Mouse (Mus musculus) adrenal gland, adult 18-20 months (tissue): ENCODE results near the gene Smpdl3a. TPM values are rescaled to one million over a fixed set of nuclear protein-coding genes. Genes with fewer than 3 reads are reported as not detected.

Experiments
- DNase-seq, 2 experiments: peaks; one replicate each; pipeline ENCODE4 v3.0.0; 2021 to 2022; ENCODE audit warnings: low spot score in 2 of 2
- long read RNA-seq, 2 experiments: library from polyadenylated mRNA; stranded (forward); transcript quantifications; one replicate each; pipeline ENCODE4 v2.0.0; 2021
- total RNA-seq, 2 experiments: library from RNA; stranded (reverse); gene quantifications; 1 replicate in 1 of 2; 2 replicates in 1 of 2; pipeline ENCODE4 v1.2.3; 2021

Smpdl3a gene
- total RNA-seq = 10 to 100 TPM; 38.1 to 58.5 TPM
- long read RNA-seq, experiment 1, transcript Smpdl3a-201 (8 exons, 1,961 nt) = major isoform, 34 of 36 reads
- long read RNA-seq, experiment 1, partial matches to known transcripts = 0 of 36 reads
- long read RNA-seq, experiment 1, other reads (novel, unspliced or antisense) = 2 of 36 reads
- long read RNA-seq, experiment 2, transcript Smpdl3a-201 (8 exons, 1,961 nt) = major isoform, 48 of 56 reads
- long read RNA-seq, experiment 2, partial matches to known transcripts = 4 of 56 reads
- long read RNA-seq, experiment 2, other reads (novel, unspliced or antisense) = 4 of 56 reads

DNA sequence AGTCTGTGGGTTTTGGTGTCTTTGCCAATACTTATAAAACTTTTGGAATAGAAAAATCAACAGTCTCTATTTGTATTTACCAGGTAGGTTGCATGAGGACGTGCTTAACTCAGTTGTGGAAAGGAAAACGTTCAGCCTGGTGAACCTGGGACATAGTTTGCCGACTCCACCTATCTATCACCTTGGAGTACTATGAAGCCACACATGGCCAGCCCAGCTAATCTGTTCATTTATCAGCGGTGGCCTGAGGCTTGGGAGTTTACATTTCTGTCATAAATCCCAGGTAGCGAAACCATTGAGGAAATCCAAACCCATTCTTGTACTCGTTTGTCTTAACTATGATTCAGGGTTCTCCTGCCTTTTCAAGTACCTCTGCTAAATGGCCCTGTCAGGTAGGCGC lies at the start of gene Smpdl3a:
Smpdl3a (plus strand) TSS at position 318 of the 400 bp plus-strand sequence.
- no peak for DNase-seq

DNA sequence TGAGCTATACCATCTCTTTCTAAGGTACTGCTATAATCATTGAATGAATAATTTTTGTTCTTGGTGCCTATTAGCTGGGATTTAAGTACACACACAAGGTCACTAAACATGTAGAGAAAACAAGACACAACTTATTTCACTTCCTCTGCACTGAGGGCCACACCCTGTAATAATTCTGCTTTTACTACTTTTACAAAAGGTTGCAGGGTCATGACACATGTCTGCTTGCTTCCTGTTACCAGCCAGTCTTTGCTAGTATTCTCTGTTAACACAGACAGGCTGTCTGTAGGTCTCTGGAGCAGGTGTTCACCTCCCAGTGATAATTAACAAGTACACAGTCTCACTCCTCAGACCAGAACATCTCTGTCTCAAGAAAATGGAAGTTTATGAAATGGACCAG lies 48.7 kb upstream of the Smpdl3a start:
- no peak for DNase-seq

DNA sequence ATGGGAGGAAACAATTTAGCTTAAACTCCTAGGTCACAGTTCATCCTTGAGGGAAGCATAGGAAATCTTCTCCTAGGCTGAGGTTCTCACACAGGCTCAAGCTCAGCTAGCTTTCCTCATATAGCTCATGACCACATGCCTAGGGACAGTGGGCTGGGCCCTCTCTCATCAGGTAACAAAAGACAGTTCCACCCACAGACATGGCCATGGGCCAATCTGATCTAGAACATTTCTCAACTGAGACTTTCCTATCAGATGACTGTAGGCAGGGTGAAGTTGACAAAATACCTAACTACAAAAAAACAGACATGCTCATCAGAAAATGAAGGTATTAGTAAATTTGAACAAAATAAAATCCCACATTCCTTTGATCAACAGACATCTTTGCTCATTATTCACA lies 47.0 kb upstream of the Smpdl3a start:
- no peak for DNase-seq

DNA sequence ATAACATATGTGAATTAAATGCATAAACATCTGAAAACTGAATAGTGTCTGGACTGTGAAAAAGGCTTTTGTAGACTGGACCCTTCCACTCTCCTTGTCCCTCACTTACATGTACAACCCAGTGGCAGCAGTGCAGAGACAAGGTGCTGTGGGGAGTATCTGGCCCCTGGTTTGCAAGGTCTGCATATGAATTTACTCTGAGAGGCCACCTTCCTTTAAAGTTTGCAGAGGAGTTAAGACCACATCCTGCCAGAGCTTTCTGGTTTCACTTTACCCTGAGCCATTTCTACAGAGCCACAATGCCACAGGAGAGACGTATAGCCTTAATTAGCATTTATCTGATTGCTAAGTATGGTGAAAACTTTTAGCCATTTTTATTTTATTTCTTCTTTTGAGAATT lies 40.8 kb upstream of the Smpdl3a start:
- DNase-seq = no peak

DNA sequence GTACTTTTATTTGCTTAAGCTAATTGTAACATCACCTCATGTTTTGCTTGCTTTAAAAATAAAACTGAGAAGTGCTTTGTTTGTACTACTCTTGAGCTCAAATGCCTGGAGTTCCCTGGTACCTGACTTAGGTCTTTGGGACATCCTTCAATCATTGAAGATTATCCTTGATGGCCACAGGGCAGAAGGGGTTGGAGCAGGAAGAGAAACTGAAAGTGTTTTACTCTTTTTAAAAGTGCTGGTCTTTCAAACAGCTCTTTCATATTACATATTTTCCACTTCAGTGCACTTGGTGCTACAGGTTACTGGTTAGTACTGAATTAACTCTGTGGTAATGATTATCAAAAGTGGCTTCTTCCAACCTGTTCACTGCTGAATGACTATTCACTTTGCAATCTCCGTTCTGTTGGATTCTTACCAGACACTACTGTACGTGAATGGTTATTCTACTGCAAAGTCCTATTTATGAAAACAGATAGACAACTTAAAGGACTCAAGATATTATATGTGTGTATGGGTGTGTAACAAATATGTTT lies 38.9 kb upstream of the Smpdl3a start:
- no peak for DNase-seq

DNA sequence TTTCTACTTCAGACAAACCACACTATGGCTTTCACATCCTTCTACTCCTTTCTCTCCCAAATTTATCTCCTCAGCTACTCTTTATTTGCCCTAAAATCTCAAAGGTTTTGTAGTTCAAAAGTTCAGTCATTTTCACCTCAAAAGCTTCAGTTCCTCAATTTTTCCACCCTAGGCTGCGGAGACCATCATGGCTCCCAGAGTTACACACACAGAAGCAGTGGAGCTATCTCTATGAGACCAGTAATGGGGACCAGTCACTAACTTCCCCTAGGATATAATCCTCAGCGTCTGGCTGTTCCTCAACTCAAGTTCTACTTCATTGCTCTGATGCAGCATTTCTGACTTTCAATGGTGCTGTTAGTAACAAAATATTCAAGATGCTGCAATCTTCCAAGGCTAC lies 35.1 kb upstream of the Smpdl3a start:
- no peak for DNase-seq

DNA sequence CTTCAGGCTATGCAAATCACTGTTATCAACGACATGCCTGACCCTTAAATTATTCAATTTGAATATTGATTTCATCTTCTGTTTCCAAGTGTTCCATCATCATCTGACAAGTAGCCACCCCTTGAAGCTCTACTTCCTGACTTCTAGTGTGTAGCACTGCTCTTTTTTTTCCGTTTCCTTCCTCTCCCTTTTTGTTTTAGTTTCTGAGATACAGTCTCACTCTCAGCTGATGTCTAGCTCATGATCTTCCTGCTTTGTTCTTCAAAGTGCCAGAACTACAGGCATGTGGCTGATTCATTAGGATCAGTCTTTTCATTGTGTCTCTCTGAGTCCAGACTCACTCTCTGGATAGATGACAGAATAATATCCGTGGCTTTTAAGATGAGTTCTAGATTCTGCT lies 33.4 kb upstream of the Smpdl3a start:
- DNase-seq = no peak

DNA sequence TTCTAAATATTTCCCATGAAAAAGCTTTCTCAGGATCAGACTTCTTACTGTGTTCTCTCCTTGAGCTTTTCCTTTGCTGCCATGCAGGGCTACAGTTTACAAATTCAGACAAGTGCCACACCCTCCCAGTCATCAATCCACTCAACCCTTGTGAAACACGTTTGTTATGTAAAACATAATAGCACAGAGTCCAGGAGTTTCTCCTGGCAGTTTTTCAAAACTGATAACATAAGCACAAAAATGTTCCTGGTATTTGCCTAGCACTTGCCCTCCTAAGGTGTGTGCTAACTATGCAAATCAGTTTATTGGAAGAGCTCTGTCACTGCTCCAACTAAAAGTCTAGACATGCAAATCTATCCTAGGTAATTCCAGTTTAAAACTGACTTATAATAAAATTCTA lies 31.1 kb upstream of the Smpdl3a start:
- DNase-seq = no peak

DNA sequence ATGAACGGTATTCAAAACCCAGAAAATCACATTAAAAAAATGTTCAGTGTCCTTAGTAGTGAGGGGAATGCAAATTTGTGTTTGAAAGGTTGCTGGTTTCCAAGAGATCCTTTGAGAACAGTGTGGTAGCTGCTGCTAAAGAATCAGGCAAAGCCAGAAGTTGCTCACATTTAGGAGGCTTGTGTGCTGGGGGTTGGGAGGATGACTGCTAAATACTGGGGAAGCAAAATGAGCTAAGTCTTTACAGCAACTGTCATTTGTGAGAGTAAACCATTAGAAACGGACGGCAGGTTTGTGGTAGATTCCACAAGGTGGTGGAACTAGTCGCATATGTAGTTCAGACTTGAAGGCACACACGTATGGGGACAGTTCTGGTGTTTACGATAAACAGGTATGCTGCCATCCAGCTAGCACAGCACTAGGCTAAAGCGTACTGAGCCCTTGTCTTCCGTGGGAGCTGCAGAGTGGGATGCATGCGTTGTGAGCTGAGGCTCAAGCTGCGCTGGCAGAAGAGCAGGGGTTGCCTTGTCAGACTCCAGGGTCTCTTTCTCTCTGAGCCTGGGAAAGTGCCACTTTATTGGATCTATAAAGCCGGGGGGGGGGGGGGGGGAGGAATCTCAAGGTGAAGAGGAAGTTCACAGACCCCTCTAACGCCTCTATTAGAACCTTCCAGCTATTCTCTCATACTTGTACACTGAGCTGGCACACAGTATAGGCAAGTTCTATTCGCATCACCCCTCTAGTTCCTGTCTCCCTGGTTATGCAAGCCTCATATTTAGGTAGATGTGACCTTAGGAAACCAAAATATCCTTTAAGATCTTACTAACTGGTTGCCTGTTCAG lies 10.6 kb upstream of the Smpdl3a start:
- no peak for DNase-seq

DNA sequence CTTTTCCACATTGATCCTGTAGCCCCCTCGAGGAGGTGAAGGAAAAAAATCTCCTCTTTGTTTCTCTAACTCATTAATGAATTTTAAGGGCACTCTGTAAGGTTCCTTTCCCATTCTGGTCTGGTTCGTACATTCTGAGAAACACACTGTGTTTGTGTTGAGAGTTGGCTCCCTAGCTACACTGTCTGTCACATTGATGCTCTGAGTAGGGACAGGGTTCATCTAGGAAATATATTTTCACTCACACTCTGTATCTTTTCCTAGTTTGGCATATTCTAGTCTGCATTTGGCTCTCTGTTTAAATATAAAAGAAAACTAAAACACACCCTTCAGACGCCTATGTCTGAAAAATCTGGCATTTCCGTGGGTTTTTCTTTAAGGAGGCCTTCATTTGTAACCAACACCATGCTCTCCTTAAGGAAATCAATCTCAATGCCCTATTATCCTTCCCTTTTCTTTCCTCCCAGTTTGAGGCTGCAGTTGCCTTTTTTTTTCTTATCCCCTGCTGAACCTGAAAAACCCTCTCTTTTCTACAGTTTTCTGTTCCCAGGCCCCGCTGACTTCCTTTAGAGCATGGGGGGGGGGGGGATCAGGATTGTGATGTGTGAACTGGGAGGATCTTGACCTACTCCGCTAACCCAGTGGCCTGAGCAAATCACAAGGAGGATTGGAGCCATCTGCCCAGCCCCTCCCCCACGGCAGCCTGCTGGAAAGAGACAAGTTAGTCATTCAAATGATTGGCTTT lies 9.8 kb upstream of the Smpdl3a start:
- DNase-seq = peak; percentile 48 to 57

DNA sequence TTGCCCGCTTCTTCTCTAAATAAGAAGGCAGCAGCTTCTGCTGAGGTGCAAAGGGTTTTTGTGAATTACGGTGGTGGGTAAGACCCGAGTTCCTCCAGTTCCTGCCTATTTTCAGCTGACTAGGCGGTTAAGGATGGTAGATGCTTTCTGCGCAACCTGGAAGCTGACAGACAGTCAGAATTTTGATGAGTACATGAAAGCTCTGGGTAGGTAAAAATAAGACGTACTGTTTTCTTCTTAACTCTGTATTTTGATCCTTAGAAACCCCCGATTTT lies 9.3 kb upstream of the Smpdl3a start, which contains the start of gene Fabp7:
Fabp7 (plus strand) TSS at position 6 of the 275 bp plus-strand sequence.
- no peak for DNase-seq

DNA sequence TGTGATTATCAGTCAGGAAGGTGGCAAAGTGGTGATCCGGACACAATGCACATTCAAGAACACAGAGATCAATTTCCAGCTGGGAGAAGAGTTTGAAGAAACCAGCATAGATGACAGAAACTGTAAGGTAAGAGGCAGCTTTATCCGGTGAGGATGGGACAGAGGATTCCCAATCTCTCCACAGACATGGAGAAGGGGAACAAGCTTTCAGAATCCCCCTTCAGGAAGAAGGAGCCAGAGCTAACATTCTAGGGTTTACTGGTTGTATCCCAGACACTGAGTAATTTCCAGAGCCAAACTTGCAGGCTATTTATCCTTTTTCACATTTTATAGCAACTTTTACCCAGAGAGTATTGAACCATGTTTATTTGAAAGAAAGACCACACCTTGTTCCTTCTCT lies 8.6 kb upstream of the Smpdl3a start:
- no peak for DNase-seq

DNA sequence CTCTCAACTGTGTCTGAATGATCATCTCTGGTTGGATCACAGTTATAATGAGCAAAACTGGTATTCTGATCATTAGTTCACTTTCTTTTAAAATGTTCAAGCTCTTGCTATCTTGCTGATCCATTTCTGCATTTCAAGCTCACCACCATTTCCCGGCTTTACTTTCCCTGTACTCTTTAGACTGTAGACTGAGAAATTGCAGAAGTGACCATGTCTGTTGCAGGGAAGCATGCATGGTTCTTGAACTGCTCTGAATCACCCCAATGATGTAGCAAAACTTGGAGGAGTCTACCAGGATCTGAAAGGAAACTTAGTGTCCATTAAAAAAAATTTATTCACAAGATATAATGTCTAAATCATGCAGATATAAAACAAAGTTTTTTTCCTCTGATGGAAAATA lies 1.2 kb upstream of the Smpdl3a start:
- no peak for DNase-seq

DNA sequence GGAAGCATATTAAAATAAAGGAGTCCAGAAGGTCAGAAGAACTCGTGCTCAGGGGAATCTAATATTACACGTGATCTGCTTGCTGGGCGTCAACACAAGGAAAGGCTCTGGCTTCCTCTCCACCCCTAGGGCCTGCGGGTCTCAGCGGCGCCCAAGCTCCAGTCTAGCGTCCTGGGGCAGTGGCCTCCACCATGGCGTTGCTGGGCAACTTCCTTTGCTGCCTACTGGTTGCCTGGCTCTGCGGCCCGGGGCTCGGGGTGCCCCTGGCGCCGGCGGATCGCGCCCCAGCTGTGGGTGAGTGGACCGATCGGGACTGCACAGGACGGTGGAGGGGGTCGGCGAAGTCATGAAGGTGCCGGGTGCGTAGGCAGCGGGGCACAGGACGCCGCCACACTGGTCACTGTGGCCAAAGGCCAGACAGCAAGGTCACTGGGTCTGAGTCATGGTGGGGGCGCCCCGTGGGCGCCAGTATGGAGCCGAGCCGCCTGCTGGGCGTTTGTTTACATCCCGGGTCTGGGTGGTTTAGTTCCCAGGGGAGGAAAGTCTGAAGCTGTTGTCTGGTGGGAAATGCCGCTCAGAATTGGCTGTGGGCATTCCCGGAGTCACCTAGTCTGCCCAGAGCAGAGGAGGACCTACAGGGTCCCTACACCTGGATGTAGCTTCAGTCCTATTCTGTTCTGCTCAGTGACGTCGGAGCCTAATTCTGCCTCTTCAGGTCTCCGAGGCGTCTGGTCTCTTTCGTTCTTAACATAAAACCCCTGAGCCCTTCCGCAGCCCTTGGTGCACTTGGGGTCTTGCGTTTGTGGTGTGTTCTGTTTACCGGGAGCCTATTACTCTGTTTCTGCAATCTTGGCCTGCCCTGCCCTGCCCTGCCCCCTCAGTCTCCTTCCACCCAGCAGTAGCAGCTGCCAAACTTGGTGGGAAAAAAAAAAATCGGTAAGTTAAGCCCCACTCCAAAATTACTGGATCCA lies 641 bp downstream of the Smpdl3a start:
- peak; percentile 61 to 62 for DNase-seq

DNA sequence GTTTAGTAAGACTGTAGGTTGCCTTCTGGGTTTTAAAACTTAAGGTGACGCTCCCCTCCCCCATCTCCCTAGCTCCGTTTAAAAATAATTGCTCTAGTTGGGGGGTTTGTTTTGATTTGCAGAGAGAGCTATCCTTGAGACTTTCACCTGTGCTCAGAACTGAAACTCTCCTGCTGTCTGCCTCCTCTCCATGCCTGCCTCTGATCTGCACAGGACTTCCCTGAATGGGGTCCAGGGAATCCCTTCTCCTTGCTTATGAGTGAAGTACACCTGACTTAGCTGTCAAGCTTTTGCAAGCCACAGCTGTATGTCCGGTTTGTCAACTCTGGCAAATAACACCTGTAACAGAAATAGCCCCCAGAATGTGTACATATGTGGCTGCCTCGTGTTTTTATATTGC lies 1.4 kb downstream of the Smpdl3a start:
- no peak for DNase-seq

DNA sequence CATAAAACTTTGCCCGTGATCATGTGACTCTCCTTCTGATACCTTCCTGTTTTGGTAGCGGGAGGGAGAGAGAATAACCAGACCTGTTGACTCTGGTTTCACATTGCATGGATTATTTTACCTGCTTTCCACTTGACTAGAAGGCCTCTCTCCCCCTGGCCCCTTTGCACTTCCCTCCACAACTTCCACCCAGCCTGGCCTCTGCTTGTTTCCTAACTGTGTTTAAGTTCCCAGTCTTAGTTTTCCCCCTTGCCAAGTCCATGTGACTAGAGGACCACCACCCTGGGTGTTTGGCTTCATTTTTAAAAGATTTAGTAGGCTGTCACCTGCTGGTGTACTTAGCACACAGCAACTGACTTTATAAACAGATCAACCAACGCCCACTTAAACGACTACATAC lies 1.9 kb downstream of the Smpdl3a start:
- no peak for DNase-seq

DNA sequence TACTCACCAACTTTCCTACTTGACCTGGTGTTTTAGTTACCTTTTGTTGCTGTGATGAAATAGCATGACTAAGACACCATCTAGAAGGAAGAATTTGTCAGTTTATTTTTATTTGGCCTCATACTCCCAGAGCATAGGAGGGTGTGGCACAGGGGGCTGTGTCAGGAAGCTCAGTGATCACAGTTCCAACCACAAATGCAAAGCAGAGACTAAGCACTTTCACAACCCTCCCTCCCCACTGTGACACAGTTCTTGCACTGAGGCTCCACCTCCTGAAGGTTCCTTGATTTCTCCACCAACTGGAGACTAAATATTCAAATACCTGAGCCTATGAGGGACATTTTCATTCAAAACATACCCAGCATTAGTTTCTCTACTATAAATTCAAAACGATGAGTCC lies 5.4 kb downstream of the Smpdl3a start:
- DNase-seq = no peak

DNA sequence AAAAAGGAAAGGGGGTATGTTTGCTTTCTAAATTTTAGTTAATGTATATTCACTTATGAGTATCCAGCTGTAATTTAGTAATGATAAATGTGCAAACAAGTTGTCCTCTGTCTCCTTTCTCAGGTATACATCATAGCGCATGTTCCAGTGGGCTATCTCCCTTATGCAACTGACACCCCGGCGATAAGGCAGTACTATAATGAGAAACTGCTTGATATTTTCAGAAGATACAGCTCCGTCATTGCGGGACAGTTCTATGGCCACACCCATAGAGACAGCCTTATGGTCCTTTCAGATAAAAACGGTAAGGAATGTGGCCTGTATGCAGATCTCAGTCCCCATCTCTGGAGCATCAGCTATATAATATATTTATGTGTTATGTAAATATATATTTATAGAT lies 13.6 kb downstream of the Smpdl3a start:
- no peak for DNase-seq

DNA sequence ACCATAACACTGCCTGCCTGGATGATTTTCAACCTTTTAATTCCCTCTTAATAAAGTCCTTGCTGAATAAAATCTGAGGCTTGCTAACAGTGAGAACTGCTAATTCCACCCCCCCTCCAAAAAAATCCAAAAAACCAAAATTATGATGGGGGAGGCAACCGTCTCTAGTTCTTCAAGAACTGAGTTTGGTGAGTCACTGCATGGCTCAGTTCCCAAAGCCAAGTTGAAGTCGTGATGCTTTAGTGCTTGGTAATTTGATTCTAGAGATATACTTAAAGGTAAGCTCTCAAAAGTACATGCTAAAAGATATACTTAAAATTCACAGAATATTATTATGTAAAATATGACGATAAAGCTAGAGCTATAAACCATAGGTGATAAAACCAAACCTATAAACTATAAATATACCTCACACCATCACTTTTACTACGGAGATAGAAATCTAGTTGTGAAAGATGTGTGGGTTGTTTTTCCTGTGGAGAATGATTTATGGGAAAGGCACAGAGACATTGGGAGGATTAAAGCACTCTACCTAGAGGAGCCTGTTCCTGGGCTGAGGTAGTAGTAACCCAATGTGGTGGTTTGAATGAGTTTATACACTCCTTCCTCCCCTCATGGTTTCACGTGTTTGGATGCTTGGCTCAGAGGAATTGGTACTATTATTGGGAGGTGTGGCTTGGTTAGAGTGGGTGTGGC lies 18.2 kb downstream of the Smpdl3a start:
- DNase-seq = no peak

DNA sequence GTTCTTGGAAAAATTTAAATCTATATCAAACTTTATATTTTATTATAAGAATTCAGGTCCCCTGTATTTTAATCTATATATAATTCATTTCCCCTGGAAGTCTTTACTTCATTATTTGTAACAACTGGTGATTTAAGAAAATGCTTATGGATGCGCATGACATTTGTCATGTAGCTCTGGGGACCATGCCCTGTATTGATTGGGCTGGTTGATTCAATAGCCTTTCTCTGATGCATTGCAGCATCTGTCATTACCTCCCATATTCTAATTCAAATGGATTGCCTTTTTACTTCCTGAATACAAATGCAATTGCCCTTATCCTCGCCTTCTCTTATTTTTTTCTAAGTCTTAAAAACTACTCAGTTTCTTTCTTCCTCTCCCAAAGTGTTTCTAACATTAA lies 20.2 kb downstream of the Smpdl3a start:
- DNase-seq = no peak
